Mouse (Mus musculus) ES-E14 (cell line): ENCODE data around the gene Sdhaf4.

Source experiments
- HCFC1 ChIP-seq: IDR thresholded peaks from 2 replicates; pipeline ENCODE4 v1.6.1; 2012; ENCODE audit warnings: low read length, inconsistent platforms, borderline replicate concordance; ENCODE audit not compliant: insufficient read depth
- ZC3H11A ChIP-seq: IDR thresholded peaks from 2 replicates; pipeline ENCODE4 v1.6.1; 2012; ENCODE audit warnings: low read depth, mild to moderate bottlenecking, inconsistent platforms, low read length, borderline replicate concordance

DNA sequence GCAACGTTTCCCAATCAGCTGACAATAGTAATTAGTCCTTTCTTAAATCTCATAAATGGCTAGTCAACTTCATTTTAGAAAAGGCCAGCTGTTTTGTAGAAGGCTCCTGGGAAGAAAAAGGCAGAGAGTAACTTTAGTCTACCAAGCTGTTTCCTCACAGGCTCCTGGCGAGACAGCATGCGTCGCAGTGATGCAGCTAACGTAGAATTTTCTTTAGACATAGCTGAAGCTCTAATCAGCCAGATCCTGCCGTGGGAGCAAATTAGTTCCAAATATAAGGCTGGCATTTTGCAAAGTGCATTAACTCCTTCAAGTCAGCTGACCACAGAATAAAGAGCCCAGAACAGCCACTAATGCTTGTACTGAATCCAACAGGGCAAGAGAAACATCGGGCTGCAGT lies 57.2 kb downstream of the Sdhaf4 start:
- TF ChIP-seq HCFC1 (no peak), ZC3H11A (no peak)
